Mouse (Mus musculus) MEL (cell line): Measurements from ENCODE around the gene Gm20388. TPM values are rescaled to one million over a fixed set of nuclear protein-coding genes. Genes with fewer than 3 reads are reported as not detected.

ENCODE experiments used
- DNase-seq: peaks from one replicate; pipeline ENCODE4 v3.0.0; 2011; ENCODE audit warnings: low read depth, low spot score
- H3K27ac ChIP-seq: 2 replicates; pipeline ENCODE4 v1.5.1; 2012; ENCODE audit warnings: low read depth, mild to moderate bottlenecking, control low read depth, low read length, moderate library complexity; ENCODE audit not compliant: control insufficient read depth
- H3K27me3 ChIP-seq, 2 experiments: fragments of 150-350 bp in 1 of 2; sonication (generic) in 1 of 2; 2 replicates each; pipeline ENCODE4 v1.6.1; 2012; ENCODE audit warnings: low read length in 2 of 2, mild to moderate bottlenecking in 2 of 2, improper control_type of control experiment in 1 of 2, moderate library complexity in 1 of 2; ENCODE audit not compliant: insufficient read depth in 2 of 2, control insufficient read depth in 1 of 2
- H3K36me3 ChIP-seq, 2 experiments: 2 replicates each; pipeline ENCODE4 v1.6.1; 2012 to 2014; ENCODE audit warnings: low read length in 2 of 2, improper control_type of control experiment in 1 of 2, inconsistent platforms in 1 of 2, mild to moderate bottlenecking in 1 of 2; ENCODE audit not compliant: insufficient read depth in 2 of 2, control insufficient read depth in 1 of 2
- H3K4me1 ChIP-seq, 2 experiments: fragments of 150-350 bp in 1 of 2; sonication (generic) in 1 of 2; 2 replicates each; pipeline ENCODE4 v1.6.1; 2012; ENCODE audit warnings: low read length in 2 of 2, improper control_type of control experiment in 1 of 2, mild to moderate bottlenecking in 1 of 2; ENCODE audit not compliant: insufficient read depth in 2 of 2, control insufficient read depth in 1 of 2
- H3K4me3 ChIP-seq, 2 experiments: fragments of 150-350 bp in 1 of 2; sonication (generic) in 1 of 2; 2 replicates each; pipeline ENCODE4 v1.5.1; 2012; ENCODE audit warnings: low read depth in 2 of 2, low read length in 2 of 2, mild to moderate bottlenecking in 2 of 2, moderate library complexity in 2 of 2, control low read depth in 1 of 2, improper control_type of control experiment in 1 of 2; ENCODE audit not compliant: control insufficient read depth in 1 of 2, insufficient read depth in 1 of 2
- H3K79me2 ChIP-seq: 2 replicates; pipeline ENCODE4 v1.6.1; 2012; ENCODE audit warnings: mild to moderate bottlenecking, low read length, moderate library complexity; ENCODE audit not compliant: control insufficient read depth, poor library complexity, insufficient read depth
- H3K9ac ChIP-seq: 2 replicates; pipeline ENCODE4 v1.6.1; 2012; ENCODE audit warnings: low read depth, mild to moderate bottlenecking, control low read depth, low read length, moderate library complexity; ENCODE audit not compliant: control insufficient read depth, poor library complexity, severe bottlenecking
- H3K9me3 ChIP-seq: fragments of 150-350 bp; sonication (generic); replicated peaks from 2 replicates; pipeline ENCODE4 v1.6.1; 2012; ENCODE audit warnings: mild to moderate bottlenecking, low read length, improper control_type of control experiment, moderate library complexity; ENCODE audit not compliant: insufficient read depth
- CHD2 ChIP-seq: IDR thresholded peaks from 2 replicates; pipeline ENCODE4 v1.6.1; 2011; ENCODE audit warnings: low read length, improper control_type of control experiment
- CTCF ChIP-seq, 3 experiments: IDR thresholded peaks in 2 of 3; conservative IDR thresholded peaks in 1 of 3; 2 replicates each; pipeline ENCODE4 v1.5.1; 2011 to 2012; ENCODE audit warnings: low read length in 3 of 3, low read depth in 2 of 3, mild to moderate bottlenecking in 2 of 3, improper control_type of control experiment in 1 of 3, inconsistent platforms in 1 of 3, mixed read lengths in 1 of 3, moderate library complexity in 1 of 3; ENCODE audit not compliant: control insufficient read depth in 1 of 3, insufficient read depth in 1 of 3, poor library complexity in 1 of 3, severe bottlenecking in 1 of 3
- E2F4 ChIP-seq: IDR thresholded peaks from 2 replicates; pipeline ENCODE4 v1.6.1; 2011; ENCODE audit warnings: low read depth, low read length, improper control_type of control experiment, borderline replicate concordance
- ELF1 ChIP-seq: IDR thresholded peaks from 2 replicates; pipeline ENCODE4 v1.6.1; 2014; ENCODE audit warnings: low read depth, mild to moderate bottlenecking, inconsistent platforms, low read length, improper control_type of control experiment, moderate library complexity
- EP300 ChIP-seq, 2 experiments: IDR thresholded peaks; 2 replicates each; pipeline ENCODE4 v1.6.1; 2011; ENCODE audit warnings: improper control_type of control experiment in 2 of 2, low read length in 2 of 2, low read depth in 1 of 2, mild to moderate bottlenecking in 1 of 2
- ETS1 ChIP-seq: IDR thresholded peaks from 2 replicates; pipeline ENCODE4 v1.6.1; 2012; ENCODE audit warnings: low read depth, mild to moderate bottlenecking, inconsistent platforms, low read length, improper control_type of control experiment, moderate library complexity
- GABPA ChIP-seq: IDR thresholded peaks from 2 replicates; pipeline ENCODE4 v1.6.1; 2012; ENCODE audit warnings: low read depth, mild to moderate bottlenecking, inconsistent platforms, low read length, improper control_type of control experiment, moderate library complexity
- GATA1 ChIP-seq: IDR thresholded peaks from 2 replicates; pipeline ENCODE4 v1.6.1; 2011; ENCODE audit warnings: low read depth, low read length, improper control_type of control experiment
- HCFC1 ChIP-seq: IDR thresholded peaks from 2 replicates; pipeline ENCODE4 v1.6.1; 2012; ENCODE audit warnings: low read depth, mild to moderate bottlenecking, inconsistent platforms, low read length, improper control_type of control experiment, moderate library complexity
- JUND ChIP-seq: IDR thresholded peaks from 2 replicates; pipeline ENCODE4 v1.6.1; 2011; ENCODE audit warnings: low read depth, mild to moderate bottlenecking, improper control_type of control experiment, low read length
- MAFK ChIP-seq: IDR thresholded peaks from 2 replicates; pipeline ENCODE4 v1.6.1; 2011; ENCODE audit warnings: low read depth, mild to moderate bottlenecking, low read length, improper control_type of control experiment, borderline replicate concordance
- MAX ChIP-seq: IDR thresholded peaks from 2 replicates; pipeline ENCODE4 v1.6.1; 2011; ENCODE audit warnings: low read length, improper control_type of control experiment
- MAZ ChIP-seq: IDR thresholded peaks from 2 replicates; pipeline ENCODE4 v1.6.1; 2012; ENCODE audit warnings: low read depth, mild to moderate bottlenecking, inconsistent platforms, low read length, improper control_type of control experiment
- MXI1 ChIP-seq: IDR thresholded peaks from 2 replicates; pipeline ENCODE4 v1.6.1; 2011; ENCODE audit warnings: mild to moderate bottlenecking, low read depth, low read length, improper control_type of control experiment
- MYC ChIP-seq: IDR thresholded peaks from 2 replicates; pipeline ENCODE4 v1.6.1; 2011; ENCODE audit warnings: low read depth, mild to moderate bottlenecking, low read length, improper control_type of control experiment, moderate library complexity
- NELFE ChIP-seq: IDR thresholded peaks from 2 replicates; pipeline ENCODE4 v1.6.1; 2011; ENCODE audit warnings: low read depth, low read length, improper control_type of control experiment
- POLR2A ChIP-seq, 2 experiments: IDR thresholded peaks; 2 replicates each; pipeline ENCODE4 v1.6.1; 2011 to 2012; ENCODE audit warnings: low read length in 2 of 2, mild to moderate bottlenecking in 2 of 2, control low read depth in 1 of 2, improper control_type of control experiment in 1 of 2, low read depth in 1 of 2, moderate library complexity in 1 of 2; ENCODE audit not compliant: control insufficient read depth in 1 of 2, insufficient read depth in 1 of 2, poor library complexity in 1 of 2
- POLR2AphosphoS2 ChIP-seq: IDR thresholded peaks from 2 replicates; pipeline ENCODE4 v1.6.1; 2011; ENCODE audit warnings: low read length, improper control_type of control experiment
- POLR2AphosphoS5 ChIP-seq: IDR thresholded peaks from 2 replicates; pipeline ENCODE4 v1.6.1; 2012; ENCODE audit warnings: low read depth, borderline replicate concordance, mild to moderate bottlenecking, inconsistent platforms, low read length, moderate library complexity, mixed read lengths
- RAD21 ChIP-seq: IDR thresholded peaks from 2 replicates; pipeline ENCODE4 v1.6.1; 2011; ENCODE audit warnings: mild to moderate bottlenecking, low read depth, low read length, improper control_type of control experiment
- RCOR1 ChIP-seq: IDR thresholded peaks from 2 replicates; pipeline ENCODE4 v1.6.1; 2012; ENCODE audit warnings: low read depth, mild to moderate bottlenecking, inconsistent platforms, low read length, improper control_type of control experiment
- SIN3A ChIP-seq: IDR thresholded peaks from 2 replicates; pipeline ENCODE4 v1.6.1; 2012; ENCODE audit warnings: low read length, improper control_type of control experiment, inconsistent platforms
- SMC3 ChIP-seq: IDR thresholded peaks from 2 replicates; pipeline ENCODE4 v1.6.1; 2011; ENCODE audit warnings: low read depth, low read length, improper control_type of control experiment
- TAL1 ChIP-seq: IDR thresholded peaks from 2 replicates; pipeline ENCODE4 v1.6.1; 2012; ENCODE audit warnings: mild to moderate bottlenecking, inconsistent platforms, low read length, moderate library complexity, mixed read lengths
- TBP ChIP-seq: IDR thresholded peaks from 2 replicates; pipeline ENCODE4 v1.8.0; 2011; ENCODE audit warnings: low read depth, low read length, improper control_type of control experiment
- TCF12 ChIP-seq: IDR thresholded peaks from 2 replicates; pipeline ENCODE4 v1.6.1; 2014; ENCODE audit warnings: low read depth, mild to moderate bottlenecking, inconsistent platforms, low read length, improper control_type of control experiment, moderate library complexity
- UBTF ChIP-seq: IDR thresholded peaks from 2 replicates; pipeline ENCODE4 v1.6.1; 2012; ENCODE audit warnings: low read depth, mild to moderate bottlenecking, inconsistent platforms, low read length, improper control_type of control experiment, moderate library complexity, borderline replicate concordance; ENCODE audit not compliant: insufficient read depth
- USF1 ChIP-seq: IDR thresholded peaks from 2 replicates; pipeline ENCODE4 v1.6.1; 2014; ENCODE audit warnings: low read depth, mild to moderate bottlenecking, inconsistent platforms, low read length, improper control_type of control experiment, moderate library complexity
- USF2 ChIP-seq, 2 experiments: IDR thresholded peaks; 2 replicates each; pipeline ENCODE4 v1.6.1; 2011 to 2012; ENCODE audit warnings: improper control_type of control experiment in 2 of 2, low read length in 2 of 2, borderline replicate concordance in 1 of 2, inconsistent platforms in 1 of 2, low read depth in 1 of 2, mild to moderate bottlenecking in 1 of 2; ENCODE audit not compliant: insufficient read depth in 1 of 2
- ZC3H11A ChIP-seq: IDR thresholded peaks from 2 replicates; pipeline ENCODE4 v1.6.1; 2012; ENCODE audit warnings: low read depth, mild to moderate bottlenecking, inconsistent platforms, low read length, improper control_type of control experiment
- ZKSCAN1 ChIP-seq: IDR thresholded peaks from 2 replicates; pipeline ENCODE4 v1.6.1; 2012; ENCODE audit warnings: low read depth, mild to moderate bottlenecking, inconsistent platforms, low read length, improper control_type of control experiment, moderate library complexity
- ZNF384 ChIP-seq: IDR thresholded peaks from 2 replicates; pipeline ENCODE4 v1.6.1; 2012; ENCODE audit warnings: low read depth, mild to moderate bottlenecking, inconsistent platforms, low read length, improper control_type of control experiment
- polyA plus RNA-seq, 2 experiments: library from polyadenylated mRNA; stranded (reverse) in 1 of 2; unstranded in 1 of 2; fragments of >175 nt in 1 of 2; fragments of >200 nt in 1 of 2; gene quantifications; 2 replicates each; pipeline versions ENCODE4 v1.2.1 to v1.2.4; 2012; ENCODE audit warnings: low replicate concordance in 2 of 2, low read depth in 1 of 2; ENCODE audit not compliant: insufficient read length in 2 of 2, insufficient read depth in 1 of 2, missing spikeins in 1 of 2
- total RNA-seq: library from RNA; depleted of rRNA; stranded (reverse); fragments of 300-350 nt; gene quantifications from 2 replicates; pipeline ENCODE4 v1.2.3, GENCODE M21; 2012

The Gm20388 gene
- total and polyA plus RNA-seq, 3 experiments: 11.1 to 17.8 TPM; not detected in 1

GRCm38 (mm10) chr8:121578676-121579451, 1668.2 kb downstream of the Gm20388 start, which contains the start of gene Fbxo31 (continued):
- TF ChIP-seq POLR2A (IDR thresholded peaks at IDR 0.05; ENCODE audit: control insufficient read depth in 1 of 2, insufficient read depth in 1 of 2, low read depth in 1 of 2, low read length in 2 of 2, poor library complexity in 1 of 2) (peak; percentile 80 to 88), HCFC1 (peak; percentile 61), E2F4 (no peak), ZKSCAN1 (no peak), GATA1 (0 out of 2 replicates have a peak, but pooled peaks have one; percentile 13), JUND (no peak), GABPA (no peak), ETS1 (no peak), ELF1 (peak; percentile 85), POLR2AphosphoS5 (no peak), TCF12 (peak; percentile 7), MAX (peak; percentile 55), RCOR1 (peak; percentile 97), MAFK (peak; percentile 99), MXI1 (peak; percentile 85), USF1 (no peak), SMC3 (no peak)
- TF ChIP-seq, all 39 proteins: peak for 17

GRCm38 (mm10) chr8:121580465-121580864, 1669.8 kb downstream of the Gm20388 start:
- no peaks in the 10 kb centered on the region for H3K27me3 ChIP-seq
- H3K9ac ChIP-seq: peak overlapping the region; percentile 53
- H3K27ac ChIP-seq: peak overlapping the region; percentile 22; the same call in 1 of the 2 replicates
- peaks cover 0 to 11% of the 10 kb centered on the region in 2 experiments; a peak in 2 of 4 replicates for H3K36me3 ChIP-seq
- peak; percentile 79 for DNase-seq
- H3K4me1 ChIP-seq: peaks cover 2 to 22% of the 10 kb centered on the region in 2 experiments; a peak in 3 of 4 replicates
- H3K4me3 ChIP-seq: peak overlapping the region; percentile 39 to 49
- H3K9me3 ChIP-seq: no peaks in the 10 kb centered on the region
- peaks cover 31% of the 10 kb centered on the region for H3K79me2 ChIP-seq
- TF ChIP-seq GATA1 (no peak), HCFC1 (peak; percentile 32; the same call in 1 of the 2 replicates), ZKSCAN1 (no peak), CTCF (IDR thresholded peaks at IDR 0.05 in 2 of 3, conservative IDR thresholded peaks at IDR 0.05 in 1 of 3; ENCODE audit: control insufficient read depth in 1 of 3, insufficient read depth in 1 of 3, low read depth in 2 of 3, low read length in 3 of 3, poor library complexity in 1 of 3, severe bottlenecking in 1 of 3) (no peak), MYC (no peak), SIN3A (peak; percentile 90), POLR2A (IDR thresholded peaks at IDR 0.05; ENCODE audit: control insufficient read depth in 1 of 2, insufficient read depth in 1 of 2, low read depth in 1 of 2, low read length in 2 of 2, poor library complexity in 1 of 2) (no peak), NELFE (no peak), E2F4 (no peak), ETS1 (peak; percentile 92), UBTF (no peak), EP300 (IDR thresholded peaks at IDR 0.05; ENCODE audit: low read depth in 1 of 2, low read length in 2 of 2) (peak in 1 of 2 experiments; percentile 26; a peak in 1 of 4 replicates), CHD2 (no peak), ZC3H11A (no peak), MXI1 (peak; percentile 87), TAL1 (no peak), TBP (no peak), POLR2AphosphoS2 (no peak), MAX (peak; percentile 59), ELF1 (no peak), USF2 (IDR thresholded peaks at IDR 0.05; ENCODE audit: borderline replicate concordance in 1 of 2, insufficient read depth in 1 of 2, low read depth in 1 of 2, low read length in 2 of 2) (no peak), TCF12 (peak; percentile 38; the same call in 1 of the 2 replicates), MAZ (no peak), RAD21 (no peak), ZNF384 (no peak)
